Mouse (Mus musculus) forebrain, postnatal 0 days (tissue): ENCODE measurements at regions not wholly inside any gene's neighbourhood (a gene's known extent, or its start where the extent isn't known, plus 50 kb on each side); places are given as distances from the start of the nearest gene placed in this dataset.

ENCODE experiments used
- ATAC-seq: fragments of 200-750 bp; cut with Nextera tagmentation; 2 replicates; pipeline ENCODE4 v1.8.0; 2017; ENCODE audit warnings: mild to moderate bottlenecking, moderate library complexity
- DNase-seq: peaks from one replicate; pipeline ENCODE4 v3.0.0-alpha.2; 2015
- H3K27ac ChIP-seq: fragments of 300-500 bp; sonication (generic); 2 replicates; pipeline ENCODE4 v1.5.1; 2014; ENCODE audit warnings: low read depth, mild to moderate bottlenecking, antibody characterized with exemption, low read length, moderate library complexity, mixed read lengths
- H3K27me3 ChIP-seq: fragments of 300-500 bp; sonication (generic); 2 replicates; pipeline ENCODE4 v1.6.1; 2014; ENCODE audit warnings: mild to moderate bottlenecking, low read length, mixed read lengths; ENCODE audit not compliant: insufficient read depth
- H3K36me3 ChIP-seq: fragments of 300-500 bp; sonication (generic); 2 replicates; pipeline ENCODE4 v1.6.1; 2014; ENCODE audit warnings: mild to moderate bottlenecking, moderate library complexity; ENCODE audit not compliant: insufficient read depth
- H3K4me1 ChIP-seq: fragments of 300-500 bp; sonication (generic); 2 replicates; pipeline ENCODE4 v1.6.1; 2014; ENCODE audit warnings: antibody characterized with exemption; ENCODE audit not compliant: insufficient read depth
- H3K4me2 ChIP-seq: fragments of 300-500 bp; sonication (generic); 2 replicates; pipeline ENCODE4 v1.6.1; 2014; ENCODE audit warnings: low read depth, mild to moderate bottlenecking, moderate library complexity
- H3K4me3 ChIP-seq: fragments of 300-500 bp; sonication (generic); 2 replicates; pipeline ENCODE4 v1.5.1; 2014; ENCODE audit warnings: low read depth, low read length, mixed read lengths
- H3K9ac ChIP-seq: fragments of 300-500 bp; sonication (generic); 2 replicates; pipeline ENCODE4 v1.6.1; 2014; ENCODE audit warnings: mild to moderate bottlenecking
- H3K9me3 ChIP-seq: fragments of 300-500 bp; sonication (generic); 2 replicates; pipeline ENCODE4 v1.6.1; 2016; ENCODE audit warnings: low read length
- CTCF ChIP-seq: sonication (generic); IDR thresholded peaks from 2 replicates; pipeline ENCODE4 v1.5.1; 2016; ENCODE audit warnings: antibody characterized with exemption, control low read depth, low read depth
- WGBS: fragments of 180-500 bp; shearing (Covaris S2); extraction: QIAGEN DNeasy Blood & Tissue Kit; methylation state at CpG from one replicate; pipeline ENCODE4 v1.1.7; 2014; 5-methylcytosine and 5-hydroxymethylcytosine counted together

GRCm38 (mm10) chr15:88508971-88509370 is 91.1 kb upstream of the Zdhhc25 start:
- no peak overlapping the region for H3K4me2 ChIP-seq
- H3K4me1 ChIP-seq, result no peaks in the 10 kb centered on the region

DNA sequence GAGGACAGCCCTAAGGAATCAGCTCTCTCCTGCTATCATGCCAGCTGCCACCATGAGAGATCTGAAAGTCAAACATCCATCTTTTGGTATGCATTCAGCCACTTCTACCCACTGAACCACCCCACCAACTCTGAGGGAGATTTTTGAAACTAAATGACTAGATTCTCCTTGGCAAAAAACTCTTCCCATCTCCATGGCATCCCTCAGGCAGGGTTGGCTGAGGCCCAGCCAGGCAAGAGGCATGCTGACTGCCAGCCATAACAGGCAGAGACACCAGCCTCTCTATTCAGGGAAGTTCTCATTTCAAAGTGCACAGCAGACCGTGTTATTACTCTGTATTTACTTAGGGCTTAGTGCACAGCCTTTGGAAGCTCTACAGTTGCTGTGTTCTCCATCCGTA is 90.5 kb upstream of the Zdhhc25 start:
- Histone ChIP-seq H3K9me3 (no peaks in the 10 kb centered on the region), H3K4me3 (no peak overlapping the region), H3K4me1 (no peaks in the 10 kb centered on the region), H3K27ac (no peak overlapping the region), H3K4me2 (no peak overlapping the region), H3K27me3 (no peaks in the 10 kb centered on the region), H3K36me3 (no peaks in the 10 kb centered on the region), H3K9ac (no peak overlapping the region)
- WGBS, result 42% methylated on average over 2 of the region's 2 CpGs
- DNase-seq (peak; percentile 62), ATAC-seq (no peak)
- no peak for TF ChIP-seq CTCF

More at GRCm38 (mm10) chr15:88508971-88509370, 91.1 kb upstream of the Zdhhc25 start:
- Histone ChIP-seq H3K27ac (no peak overlapping the region), H3K9ac (no peak overlapping the region), H3K9me3 (no peaks in the 10 kb centered on the region), H3K4me3 (no peak overlapping the region), H3K27me3 (no peaks in the 10 kb centered on the region), H3K36me3 (no peaks in the 10 kb centered on the region)
- TF ChIP-seq CTCF, result no peak
- WGBS, result 85% methylated on average over 6 of the region's 6 CpGs
- ATAC-seq (no peak), DNase-seq (no peak)

DNA sequence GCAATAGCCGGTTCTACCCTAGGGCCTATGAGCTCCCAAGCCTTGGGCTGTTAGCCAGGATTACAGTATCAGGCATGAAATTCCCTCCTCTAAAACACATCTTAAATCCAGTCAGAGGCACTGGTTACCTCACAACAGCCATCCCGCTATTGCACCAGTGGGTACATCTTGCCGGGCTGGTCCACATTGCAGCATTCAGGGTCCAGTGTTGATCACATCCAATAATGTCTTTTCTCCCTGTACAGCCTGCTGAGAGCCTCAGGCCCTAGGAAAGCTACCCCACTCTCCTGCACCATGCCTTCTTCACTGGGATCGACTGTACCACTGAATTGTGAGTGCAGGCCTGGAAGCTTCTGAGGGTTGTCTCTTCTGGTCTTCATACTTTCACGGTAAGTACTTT is 86.0 kb upstream of the Zdhhc25 start:
- no peak for TF ChIP-seq CTCF
- no peak for ATAC-seq
- H3K9me3 ChIP-seq, result no peaks in the 10 kb centered on the region
- no peak overlapping the region for H3K27ac ChIP-seq
- no peak overlapping the region for H3K4me3 ChIP-seq
- DNase-seq, result no peak
- H3K27me3 ChIP-seq, result no peaks in the 10 kb centered on the region
- H3K4me1 ChIP-seq, result no peaks in the 10 kb centered on the region
- H3K4me2 ChIP-seq, result no peak overlapping the region
- H3K9ac ChIP-seq, result no peak overlapping the region
- WGBS, result 93% methylated on average over 5 of the region's 5 CpGs
- no peaks in the 10 kb centered on the region for H3K36me3 ChIP-seq

DNA sequence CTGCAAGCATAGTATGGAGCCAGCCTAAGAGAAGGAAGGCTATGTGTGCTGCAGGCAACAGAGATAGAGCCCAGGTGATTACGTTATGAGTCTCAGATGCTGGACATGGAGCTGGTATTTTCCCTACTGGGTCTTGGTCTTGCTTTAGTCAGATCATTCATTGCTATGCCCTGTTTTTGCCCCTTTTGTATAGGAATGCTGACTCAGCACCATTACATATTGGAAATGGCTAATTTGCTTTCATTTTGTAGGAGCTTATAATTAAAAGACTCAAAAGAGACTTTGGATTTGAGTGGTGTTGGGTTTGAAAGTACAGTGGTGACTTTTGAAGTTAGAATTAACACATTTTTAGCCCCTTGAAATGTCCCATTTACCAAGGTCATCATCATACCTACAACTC is 68.9 kb upstream of the Zdhhc25 start:
- H3K4me2 ChIP-seq, result no peak overlapping the region
- no peaks in the 10 kb centered on the region for H3K36me3 ChIP-seq
- no peaks in the 10 kb centered on the region for H3K27me3 ChIP-seq
- no peak overlapping the region for H3K4me3 ChIP-seq
- H3K27ac ChIP-seq, result no peak overlapping the region
- H3K9ac ChIP-seq, result no peak overlapping the region
- H3K9me3 ChIP-seq, result 0 out of 2 replicates have a peak, but pooled peaks cover 7% of the 10 kb centered on the region
- TF ChIP-seq CTCF, result no peak
- H3K4me1 ChIP-seq, result no peaks in the 10 kb centered on the region
- WGBS, result 97% methylated on average over 1 of the region's 1 CpGs
- DNase-seq (no peak), ATAC-seq (no peak)

GRCm38 (mm10) chr15:88532008-88532407 is 68.1 kb upstream of the Zdhhc25 start:
- TF ChIP-seq CTCF, result no peak
- Histone ChIP-seq H3K4me1 (no peaks in the 10 kb centered on the region), H3K9me3 (0 out of 2 replicates have a peak, but pooled peaks cover 7% of the 10 kb centered on the region), H3K27ac (no peak overlapping the region), H3K27me3 (no peaks in the 10 kb centered on the region), H3K4me2 (no peak overlapping the region), H3K9ac (no peak overlapping the region), H3K36me3 (no peaks in the 10 kb centered on the region), H3K4me3 (no peak overlapping the region)
- no peak for ATAC-seq
- 27% methylated on average over 5 of the region's 5 CpGs for WGBS
- no peak for DNase-seq

GRCm38 (mm10) chr15:88533354-88533753 is 66.7 kb upstream of the Zdhhc25 start:
- H3K9ac ChIP-seq, result no peak overlapping the region
- H3K27ac ChIP-seq, result no peak overlapping the region
- H3K4me1 ChIP-seq, result no peaks in the 10 kb centered on the region
- no peak overlapping the region for H3K4me2 ChIP-seq
- ATAC-seq (no peak), DNase-seq (no peak)
- no peak for TF ChIP-seq CTCF
- 35% methylated on average over 7 of the region's 7 CpGs for WGBS
- no peak overlapping the region for H3K4me3 ChIP-seq
- no peaks in the 10 kb centered on the region for H3K36me3 ChIP-seq
- H3K9me3 ChIP-seq, result 0 out of 2 replicates have a peak, but pooled peaks cover 7% of the 10 kb centered on the region
- no peaks in the 10 kb centered on the region for H3K27me3 ChIP-seq

DNA sequence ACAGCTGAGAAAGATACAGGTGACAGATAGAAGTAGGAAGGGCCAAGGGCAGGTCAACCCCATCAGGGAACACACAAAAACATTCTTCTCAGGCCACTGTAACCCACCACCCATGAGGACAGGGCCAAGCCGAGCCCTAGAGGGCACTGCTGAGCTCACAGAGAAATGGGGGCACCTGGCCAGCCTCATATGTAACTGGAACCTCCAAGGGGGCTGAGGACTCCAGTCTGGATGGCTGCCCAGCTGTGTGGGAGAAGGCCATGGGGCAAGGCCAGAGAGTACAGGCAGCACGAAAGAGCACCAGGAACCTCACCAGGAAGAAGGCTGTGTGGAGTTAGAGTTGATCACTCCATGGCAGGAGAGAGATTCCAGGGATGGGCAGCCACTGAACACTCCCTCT is 64.6 kb upstream of the Zdhhc25 start:
- no peak for DNase-seq
- no peak for TF ChIP-seq CTCF

More for the DNA sequence above, 64.6 kb upstream of the Zdhhc25 start:
- no peak overlapping the region for H3K27ac ChIP-seq
- H3K36me3 ChIP-seq, result no peaks in the 10 kb centered on the region
- H3K4me1 ChIP-seq, result no peaks in the 10 kb centered on the region
- 65% methylated on average over 2 of the region's 2 CpGs for WGBS
- no peaks in the 10 kb centered on the region for H3K27me3 ChIP-seq
- no peak overlapping the region for H3K4me2 ChIP-seq
- H3K9me3 ChIP-seq, result 0 out of 2 replicates have a peak, but pooled peaks cover 7% of the 10 kb centered on the region
- H3K9ac ChIP-seq, result no peak overlapping the region
- ATAC-seq, result no peak
- no peak overlapping the region for H3K4me3 ChIP-seq
